Mouse (Mus musculus): ENCODE data around the gene Cmtr1.

The Cmtr1 gene

GRCm38 (mm10) chr17:29732522-29732921 lies 72.1 kb downstream of the Cmtr1 start:
- DNase-seq (ENCODE audit: low spot score in 2 of 2), result no peak

GRCm38 (mm10) chr17:29736448-29737014 lies 76.1 kb downstream of the Cmtr1 start:
- no peak for DNase-seq (ENCODE audit: low spot score in 2 of 2)

GRCm38 (mm10) chr17:29737849-29738804 lies 77.7 kb downstream of the Cmtr1 start:
- peak; percentile 53 to 62 for DNase-seq (ENCODE audit: low spot score in 2 of 2)

DNA sequence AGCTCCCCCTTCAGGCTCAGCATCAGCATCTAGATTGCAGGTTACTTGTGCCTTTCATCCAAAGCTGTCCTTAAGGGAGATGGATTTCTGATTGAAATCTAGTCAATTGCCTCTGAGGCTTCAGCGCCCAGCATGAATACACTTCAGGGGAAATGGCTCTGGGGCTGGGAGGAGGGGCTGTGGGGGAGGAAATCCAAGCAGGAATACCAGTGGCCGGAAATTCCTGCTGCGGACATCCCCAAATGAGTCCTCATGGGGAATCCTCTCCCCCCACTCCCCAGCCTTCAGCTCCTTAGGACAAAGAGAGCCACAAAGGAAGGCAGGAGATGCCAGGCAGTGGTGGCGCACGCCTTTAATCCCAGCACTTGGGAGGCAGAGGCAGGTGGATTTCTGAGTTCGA lies 87.1 kb downstream of the Cmtr1 start:
- no peak for DNase-seq (ENCODE audit: low spot score in 2 of 2)

- no peak for DNase-seq (ENCODE audit: low spot score in 2 of 2)
These were observed 94.1 kb downstream of the Cmtr1 start for GRCm38 (mm10) chr17:29754510-29754909.

All from right cerebral cortex, adult 2 months (tissue).